Mouse (Mus musculus) liver, adult 2 months (tissue): ENCODE data around the gene 1700029J07Rik.

Source experiments
- CTCF ChIP-seq: fragments of 200-500 bp; IDR thresholded peaks from 2 replicates; pipeline ENCODE4 v1.5.1; 2011; ENCODE audit warnings: low read depth, low read length, control low read depth
- POLR2A ChIP-seq: fragments of 200-500 bp; IDR thresholded peaks from 2 replicates; pipeline ENCODE4 v1.6.1; 2011; ENCODE audit warnings: low read length, control low read depth; ENCODE audit not compliant: insufficient read depth; ENCODE audit errors: extremely low read depth

DNA sequence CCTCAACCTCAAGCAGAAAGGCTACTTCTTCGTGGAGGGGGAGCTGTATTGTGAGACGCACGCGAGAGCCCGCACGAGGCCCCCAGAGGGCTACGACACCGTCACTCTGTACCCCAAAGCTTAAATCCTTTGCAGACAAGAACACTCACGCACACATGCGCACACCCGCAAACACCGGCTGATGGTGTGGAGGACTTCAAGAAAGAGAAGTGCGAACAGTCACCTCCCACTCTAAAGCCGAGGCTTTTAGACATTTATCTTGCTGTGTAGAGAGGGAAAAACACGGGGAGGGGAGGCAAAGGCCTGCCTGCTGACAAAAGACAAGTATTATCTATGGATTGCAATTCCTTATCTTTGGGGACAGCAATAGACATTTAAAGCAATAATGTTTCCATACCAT lies 56.2 kb downstream of the 1700029J07Rik start:
- no peak for TF ChIP-seq CTCF
- TF ChIP-seq POLR2A, result no peak
